Mouse (Mus musculus): ENCODE measurements around the gene Cdt1. TPM values are rescaled to one million over a fixed set of nuclear protein-coding genes. Genes with fewer than 3 reads are reported as not detected.
A peak's percentile ranks its signal among the peaks of the same experiment; 100 is the strongest.

Cdt1 gene
- polyA plus RNA-seq, 1 experiment from 2014 or later: 47.6 TPM

- Histone ChIP-seq H3K36me3 (peaks cover 22% of the 10 kb centered on the region), H3K4me3 (peak within 1 kb of the TSS; percentile 69), H3K4me1 (peaks cover 36% of the 10 kb centered on the region), H3K9me3 (no peaks in the 10 kb centered on the region), H3K27me3 (ENCODE audit: insufficient read depth, poor library complexity, severe bottlenecking) (no peaks in the 10 kb centered on the region), H3K27ac (peak within 1 kb of the TSS; percentile 85)
- peak; percentile 99 for DNase-seq (ENCODE audit: low spot score)
- WGBS: under 1% methylated on average over 57 of the region's 57 CpGs
Measured at GRCm38 (mm10) chr8:122611295-122612133, 43.7 kb downstream of the Cdt1 start, which contains the start of the genes Galns and Trappc2l. Galns (minus strand) TSS chr8:122611463. Trappc2l (plus strand) TSS chr8:122611640.

GRCm38 (mm10) chr8:122616181-122616905 is 48.5 kb downstream of the Cdt1 start:
- DNase-seq (ENCODE audit: low spot score): no peak
- Histone ChIP-seq H3K9me3 (no peaks in the 10 kb centered on the region), H3K4me1 (peaks cover 42% of the 10 kb centered on the region), H3K27ac (no peak overlapping the region; the same call in 1 of the 2 replicates), H3K36me3 (peaks cover 22% of the 10 kb centered on the region), H3K27me3 (ENCODE audit: insufficient read depth, poor library complexity, severe bottlenecking) (peaks cover 3% of the 10 kb centered on the region; the same call in 1 of the 2 replicates), H3K4me3 (no peak overlapping the region)
- WGBS: 75% methylated on average over 9 of the region's 9 CpGs

- Histone ChIP-seq H3K4me3 (no peak overlapping the region), H3K9me3 (no peaks in the 10 kb centered on the region), H3K27me3 (ENCODE audit: insufficient read depth, poor library complexity, severe bottlenecking) (peaks cover 13% of the 10 kb centered on the region; the same call in 1 of the 2 replicates), H3K27ac (0 out of 2 replicates have a peak overlapping the region, but pooled peaks have one; percentile 0), H3K36me3 (peaks cover 22% of the 10 kb centered on the region), H3K4me1 (peaks cover 32% of the 10 kb centered on the region)
- DNase-seq (ENCODE audit: low spot score): no peak
- WGBS: 32% methylated on average over 6 of the region's 7 CpGs
Measured at GRCm38 (mm10) chr8:122617947-122618546, 50.2 kb downstream of the Cdt1 start.

GRCm38 (mm10) chr8:122618660-122619378 is 51.0 kb downstream of the Cdt1 start:
- WGBS: 73% methylated on average over 6 of the region's 6 CpGs
- Histone ChIP-seq H3K36me3 (peaks cover 18% of the 10 kb centered on the region), H3K4me1 (peaks cover 32% of the 10 kb centered on the region), H3K27me3 (ENCODE audit: insufficient read depth, poor library complexity, severe bottlenecking) (peaks cover 13% of the 10 kb centered on the region; the same call in 1 of the 2 replicates), H3K27ac (0 out of 2 replicates have a peak overlapping the region, but pooled peaks have one; percentile 4), H3K9me3 (no peaks in the 10 kb centered on the region), H3K4me3 (no peak overlapping the region)
- DNase-seq (ENCODE audit: low spot score): no peak

- H3K27ac ChIP-seq: peak overlapping the region; percentile 18; the same call in 1 of the 2 replicates
- H3K4me3 ChIP-seq: no peak overlapping the region
- 47% methylated on average over 5 of the region's 5 CpGs for WGBS
- DNase-seq (ENCODE audit: low spot score): no peak
- H3K4me1 ChIP-seq: peaks cover 43% of the 10 kb centered on the region
- H3K36me3 ChIP-seq: peaks cover 5% of the 10 kb centered on the region; the same call in 1 of the 2 replicates
- H3K9me3 ChIP-seq: no peaks in the 10 kb centered on the region
- peaks cover 13% of the 10 kb centered on the region; the same call in 1 of the 2 replicates for H3K27me3 ChIP-seq (ENCODE audit: insufficient read depth, poor library complexity, severe bottlenecking)
Measured at GRCm38 (mm10) chr8:122620446-122620845, 52.6 kb downstream of the Cdt1 start.

- Histone ChIP-seq H3K9me3 (no peaks in the 10 kb centered on the region), H3K4me1 (peaks cover 36% of the 10 kb centered on the region), H3K4me3 (no peak within 1 kb of the TSS), H3K27me3 (ENCODE audit: insufficient read depth, poor library complexity, severe bottlenecking) (peaks cover 25% of the 10 kb centered on the region; the same call in 1 of the 2 replicates), H3K36me3 (no peaks in the 10 kb centered on the region), H3K27ac (0 out of 2 replicates have a peak within 1 kb of the TSS, but pooled peaks have one; percentile 26)
- 66% methylated on average over 6 of the region's 6 CpGs for WGBS
- DNase-seq (ENCODE audit: low spot score): no peak
Measured at GRCm38 (mm10) chr8:122622727-122623126, 54.9 kb downstream of the Cdt1 start, which contains the start of gene Pabpn1l. Pabpn1l (minus strand) TSS chr8:122622739.

Small RNA genes within 50 kb of the gene (microRNA-seq; reads per million reads assigned to microRNA genes)
- gene Mir6396: not detected

Other genes starting within 250 kb of the Cdt1 start
- gene Trhr2, start 207.3 kb upstream of the Cdt1 start, polyA plus RNA-seq (2016; fragmentation: Nextera tagmentation; extraction: Ambion mirVana): not detected in 2 replicates
- gene Zc3h18, start 191.4 kb upstream of the Cdt1 start, polyA plus RNA-seq (2016; fragmentation: Nextera tagmentation; extraction: Ambion mirVana): 47.4 and 51.0 TPM in 2 replicates
- not detected in 2 replicates for gene Il17c, start 146.0 kb upstream of the Cdt1 start, polyA plus RNA-seq (2016; fragmentation: Nextera tagmentation; extraction: Ambion mirVana)
- gene Cyba, start 135.1 kb upstream of the Cdt1 start, polyA plus RNA-seq (2016; fragmentation: Nextera tagmentation; extraction: Ambion mirVana): 185 and 214 TPM in 2 replicates
- gene Mvd, start 124.6 kb upstream of the Cdt1 start, polyA plus RNA-seq (2016; fragmentation: Nextera tagmentation; extraction: Ambion mirVana): 41.7 and 43.8 TPM in 2 replicates
- gene Snai3, start 107.3 kb upstream of the Cdt1 start, polyA plus RNA-seq (2016; fragmentation: Nextera tagmentation; extraction: Ambion mirVana): 2.3 and 6.6 TPM in 2 replicates
- 37.1 and 38.8 TPM in 2 replicates for gene Rnf166, start 92.0 kb upstream of the Cdt1 start, polyA plus RNA-seq (2016; fragmentation: Nextera tagmentation; extraction: Ambion mirVana)
- gene Ctu2, start 91.9 kb upstream of the Cdt1 start, polyA plus RNA-seq (2016; fragmentation: Nextera tagmentation; extraction: Ambion mirVana): 40.5 and 45.9 TPM in 2 replicates
- gene Piezo1, start 16.7 kb upstream of the Cdt1 start, polyA plus RNA-seq (2016; fragmentation: Nextera tagmentation; extraction: Ambion mirVana): 23.7 and 29.3 TPM in 2 replicates
- 318 and 361 TPM in 2 replicates for gene Aprt, start 8.9 kb downstream of the Cdt1 start, polyA plus RNA-seq (2016; fragmentation: Nextera tagmentation; extraction: Ambion mirVana)
- gene Galns, start 43.4 kb downstream of the Cdt1 start, polyA plus RNA-seq (2016; fragmentation: Nextera tagmentation; extraction: Ambion mirVana): 8.1 and 11.9 TPM in 2 replicates
- gene Trappc2l, start 43.6 kb downstream of the Cdt1 start, polyA plus RNA-seq (2016; fragmentation: Nextera tagmentation; extraction: Ambion mirVana): 52.9 and 67.4 TPM in 2 replicates
- gene Pabpn1l, start 54.7 kb downstream of the Cdt1 start, polyA plus RNA-seq (2016; fragmentation: Nextera tagmentation; extraction: Ambion mirVana): 0.19 TPM in 1 of 2 replicates, not detected in the other
- 3.8 and 5.5 TPM in 2 replicates for gene Cbfa2t3, start 131.1 kb downstream of the Cdt1 start, polyA plus RNA-seq (2016; fragmentation: Nextera tagmentation; extraction: Ambion mirVana)
- gene Acsf3, start 207.5 kb downstream of the Cdt1 start, polyA plus RNA-seq (2016; fragmentation: Nextera tagmentation; extraction: Ambion mirVana): 17.3 and 19.8 TPM in 2 replicates